Mouse (Mus musculus): ENCODE results near the gene Efs.

DNA sequence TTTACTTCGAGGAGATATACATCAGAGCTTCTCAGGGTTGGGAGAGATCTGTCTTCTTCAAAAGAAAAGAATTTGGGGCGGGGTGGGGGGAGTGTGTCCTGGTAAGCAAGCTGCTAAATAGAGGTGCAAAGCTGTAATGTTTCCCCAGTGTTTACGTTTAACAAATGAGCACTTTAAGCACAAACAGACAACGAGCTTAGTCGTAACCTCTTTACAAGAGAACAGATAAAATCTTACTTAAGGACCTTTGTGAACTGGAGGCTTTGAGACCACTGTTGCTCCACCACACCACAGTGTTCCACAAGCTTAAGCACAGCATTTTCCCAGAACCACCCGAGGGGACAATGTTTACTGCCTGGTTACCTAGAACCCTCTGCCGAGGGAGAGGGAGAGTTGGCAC lies 1.4 kb upstream of the Efs start:
- TF ChIP-seq CTCF (conservative IDR thresholded peaks at IDR 0.05; ENCODE audit: low read length): no peak
- TF ChIP-seq NANOG (IDR thresholded peaks at IDR 0.05; ENCODE audit: borderline replicate concordance, low read length): no peak

All from E14TG2a.4 (cell line).